ENCODE assay signal across 9 mouse cellular contexts in genomic region chr13:58590630-58591029, GRCm38 (mm10). TPM values are rescaled to one million over a fixed set of nuclear protein-coding genes. Genes with fewer than 3 reads are reported as not detected.
A peak's percentile ranks its signal among the peaks of the same experiment; 100 is the strongest.
DNase-seq lines count a peak whose midpoint lies in the region; TF ChIP-seq lines count a peak whose summit lies in the region.
"Had no signal": no experiment of that assay in that cellular context is flagged by ENCODE, and none has a peak within 500 bp of the region (broad histone marks: within the 10 kb centered on the region; RNA-seq: fewer than 3 reads in every experiment).

No protein-coding gene starts in this region.

- no peak overlapping the region for H3K27ac ChIP-seq in testis, adult 2 months (ENCODE audit: control insufficient read depth, insufficient read depth, low read depth, low read length)
- H3K27ac ChIP-seq: neural tube, embryonic 13.5 days had no signal

- peaks cover 6% of the 10 kb centered on the region for H3K4me1 ChIP-seq in testis, adult 2 months (ENCODE audit: control insufficient read depth, insufficient read depth, low read length)

- peak; percentile 41; the same call in 1 of the 2 replicates for TF ChIP-seq CTCF in testis, adult 2 months (IDR thresholded peaks at IDR 0.05; ENCODE audit: control insufficient read depth, insufficient read depth, insufficient replicate concordance, low read depth, low read length)

- no peaks in the 10 kb centered on the region for H3K27me3 ChIP-seq in testis, adult 2 months (ENCODE audit: control insufficient read depth, insufficient read depth, low read length)
- H3K27me3 ChIP-seq: neural tube, embryonic 13.5 days had no signal

- H3K36me3 ChIP-seq in testis, adult 2 months (ENCODE audit: control insufficient read depth, insufficient read depth, low read length) = no peaks in the 10 kb centered on the region
- H3K36me3 ChIP-seq: neural tube, embryonic 13.5 days had no signal

- peak; percentile 41 for DNase-seq in gastrocnemius, postnatal 10 days
- no peak for DNase-seq in gastrocnemius, postnatal 36 days
- no peak for DNase-seq in testis, postnatal 14 days (ENCODE audit: low spot score)
- peak; percentile 73 to 78 for DNase-seq in cerebellum, postnatal 10 days
- DNase-seq in kidney, postnatal 10 days = peak; percentile 70
- peak; percentile 69 for DNase-seq in lung, postnatal 36 days
- peak; percentile 65 for DNase-seq in thymus, postnatal 4 days

- no peak overlapping the region for H3K4me3 ChIP-seq in testis, adult 2 months (ENCODE audit: control insufficient read depth, low read depth, low read length)
- H3K4me3 ChIP-seq: neural tube, embryonic 13.5 days had no signal

- intact Hi-C loops in gastrocnemius, postnatal 36 days (cut with DNase I) = no loop called here

- TF ChIP-seq POLR2A in testis, adult 2 months (IDR thresholded peaks at IDR 0.05; ENCODE audit: control insufficient read depth, low read depth, low read length) = no peak

RNA-seq across cellular contexts. Expression of gene Slc28a3, which starts 20.0 kb away (rescaled TPM):
- not detected for total RNA-seq in gastrocnemius, postnatal 10 days (2021)
- total RNA-seq in gastrocnemius, postnatal 36 days (2021) = not detected
- polyA plus RNA-seq in testis, adult 2 months (2012; rRNA removed) = 1.5 and 2.0 TPM in 2 replicates

Comparison
In these comparisons a context has a peak if more than half of its experiments do, and no peak if none do; other contexts are left out.
1. DNase-seq: peak in gastrocnemius, postnatal 10 days (single experiment), cerebellum, postnatal 10 days (2 of 2), kidney, postnatal 10 days (single experiment), lung, postnatal 36 days (single experiment) and thymus, postnatal 4 days (single experiment); none in gastrocnemius, postnatal 36 days (0 of 2) and testis, postnatal 14 days (single experiment).